Mouse (Mus musculus) liver, embryonic 12.5 days (tissue): ENCODE data around the gene Slc3a2. TPM values are rescaled to one million over a fixed set of nuclear protein-coding genes. Genes with fewer than 3 reads are reported as not detected.

Experiments used
- ATAC-seq: fragments of 200-750 bp; cut with Nextera tagmentation; 2 replicates; pipeline ENCODE4 v1.8.0; 2017; ENCODE audit warnings: moderate number of reproducible peaks, mild to moderate bottlenecking, moderate library complexity
- H3K27ac ChIP-seq: fragments of 300-500 bp; sonication (generic); 2 replicates; pipeline ENCODE4 v1.5.1; 2016; ENCODE audit warnings: mild to moderate bottlenecking
- H3K27me3 ChIP-seq: fragments of 300-500 bp; sonication (generic); replicated peaks from 2 replicates; pipeline ENCODE4 v1.6.1; 2016; ENCODE audit warnings: mild to moderate bottlenecking, moderate library complexity
- H3K36me3 ChIP-seq: fragments of 300-500 bp; sonication (generic); 2 replicates; pipeline ENCODE4 v1.6.1; 2016; ENCODE audit warnings: mild to moderate bottlenecking, moderate library complexity
- H3K4me1 ChIP-seq: fragments of 300-500 bp; sonication (generic); 2 replicates; pipeline ENCODE4 v1.6.1; 2016
- H3K4me2 ChIP-seq: fragments of 300-500 bp; sonication (generic); 2 replicates; pipeline ENCODE4 v1.6.1; 2016; ENCODE audit warnings: mild to moderate bottlenecking, moderate library complexity
- H3K4me3 ChIP-seq: fragments of 300-500 bp; sonication (generic); 2 replicates; pipeline ENCODE4 v1.5.1; 2016; ENCODE audit warnings: mild to moderate bottlenecking, moderate library complexity
- H3K9ac ChIP-seq: fragments of 300-500 bp; sonication (generic); 2 replicates; pipeline ENCODE4 v1.6.1; 2016; ENCODE audit warnings: mild to moderate bottlenecking, moderate library complexity
- H3K9me3 ChIP-seq: fragments of 300-500 bp; sonication (generic); replicated peaks from 2 replicates; pipeline ENCODE4 v1.6.1; 2016; ENCODE audit warnings: mild to moderate bottlenecking, moderate library complexity
- WGBS: fragments of 180-500 bp; shearing (Covaris S2); methylation state at CpG from one replicate; pipeline ENCODE4 v1.1.7; 2016; ENCODE audit not compliant: insufficient replicate concordance; 5-methylcytosine and 5-hydroxymethylcytosine counted together
- polyA plus RNA-seq: library from polyadenylated mRNA; unstranded; fragments of >200 nt; fragmentation: Nextera tagmentation; extraction: Ambion mirVana; gene quantifications from 2 replicates; pipeline ENCODE4 v1.2.1, GENCODE M21; 2016

The Slc3a2 gene
- polyA plus RNA-seq, 1 experiment from 2014 or later: 141 TPM

GRCm38 (mm10) chr19:8714653-8715481 is 8.3 kb downstream of the Slc3a2 start:
- ATAC-seq: peak; percentile 80
- Histone ChIP-seq H3K4me3 (peak overlapping the region; percentile 73), H3K9me3 (no peaks in the 10 kb centered on the region), H3K27ac (peak overlapping the region; percentile 96), H3K27me3 (no peaks in the 10 kb centered on the region), H3K4me2 (peak overlapping the region; percentile 81), H3K36me3 (peaks cover 29% of the 10 kb centered on the region), H3K9ac (peak overlapping the region; percentile 94), H3K4me1 (peaks cover 74% of the 10 kb centered on the region)
- WGBS: 34% methylated on average over 10 of the region's 10 CpGs

GRCm38 (mm10) chr19:8713997-8714652 is 9.0 kb downstream of the Slc3a2 start:
- no peaks in the 10 kb centered on the region for H3K27me3 ChIP-seq
- ATAC-seq: peak; percentile 30
- H3K4me2 ChIP-seq: peak overlapping the region; percentile 81
- peaks cover 36% of the 10 kb centered on the region for H3K36me3 ChIP-seq
- peak overlapping the region; percentile 96 for H3K27ac ChIP-seq
- H3K4me1 ChIP-seq: peaks cover 81% of the 10 kb centered on the region
- no peaks in the 10 kb centered on the region for H3K9me3 ChIP-seq
- WGBS: 6% methylated on average over 13 of the region's 13 CpGs
- peak overlapping the region; percentile 73 for H3K4me3 ChIP-seq
- H3K9ac ChIP-seq: peak overlapping the region; percentile 94

GRCm38 (mm10) chr19:8713306-8713996 is 9.7 kb downstream of the Slc3a2 start:
- ATAC-seq: peak; percentile 84
- peak overlapping the region; percentile 94 for H3K9ac ChIP-seq
- H3K36me3 ChIP-seq: peaks cover 43% of the 10 kb centered on the region
- peaks cover 81% of the 10 kb centered on the region for H3K4me1 ChIP-seq
- H3K4me2 ChIP-seq: peak overlapping the region; percentile 81
- 1% methylated on average over 51 of the region's 51 CpGs for WGBS
- H3K9me3 ChIP-seq: no peaks in the 10 kb centered on the region
- no peaks in the 10 kb centered on the region for H3K27me3 ChIP-seq
- H3K4me3 ChIP-seq: peak overlapping the region; percentile 73
- H3K27ac ChIP-seq: peak overlapping the region; percentile 96

- peak overlapping the region; percentile 73 for H3K4me3 ChIP-seq
- H3K9ac ChIP-seq: peak overlapping the region; percentile 94
- no peaks in the 10 kb centered on the region for H3K9me3 ChIP-seq
- peak overlapping the region; percentile 96 for H3K27ac ChIP-seq
- H3K4me1 ChIP-seq: peaks cover 81% of the 10 kb centered on the region
- 0% methylated on average over 13 of the region's 13 CpGs for WGBS
- peak overlapping the region; percentile 81 for H3K4me2 ChIP-seq
- ATAC-seq: peak; percentile 34
- no peaks in the 10 kb centered on the region for H3K27me3 ChIP-seq
- peaks cover 48% of the 10 kb centered on the region for H3K36me3 ChIP-seq
These were observed 10.3 kb downstream of the Slc3a2 start for GRCm38 (mm10) chr19:8712870-8713305.

- Histone ChIP-seq H3K9ac (peak overlapping the region; percentile 94), H3K27ac (peak overlapping the region; percentile 96), H3K36me3 (peaks cover 55% of the 10 kb centered on the region), H3K9me3 (no peaks in the 10 kb centered on the region), H3K4me1 (peaks cover 81% of the 10 kb centered on the region), H3K4me3 (peak overlapping the region; percentile 73), H3K4me2 (peak overlapping the region; percentile 81), H3K27me3 (no peaks in the 10 kb centered on the region)
- ATAC-seq: no peak
- WGBS: 29% methylated on average over 10 of the region's 10 CpGs
These were observed 11.0 kb downstream of the Slc3a2 start for GRCm38 (mm10) chr19:8711949-8712869.

GRCm38 (mm10) chr19:8711506-8711905 is 11.7 kb downstream of the Slc3a2 start:
- H3K4me1 ChIP-seq: peaks cover 83% of the 10 kb centered on the region
- H3K36me3 ChIP-seq: peaks cover 62% of the 10 kb centered on the region
- 73% methylated on average over 4 of the region's 4 CpGs for WGBS
- H3K9me3 ChIP-seq: no peaks in the 10 kb centered on the region
- H3K9ac ChIP-seq: peak overlapping the region; percentile 94
- peak overlapping the region; percentile 73 for H3K4me3 ChIP-seq
- peak overlapping the region; percentile 81 for H3K4me2 ChIP-seq
- peak overlapping the region; percentile 96 for H3K27ac ChIP-seq
- ATAC-seq: no peak
- no peaks in the 10 kb centered on the region for H3K27me3 ChIP-seq

GRCm38 (mm10) chr19:8710057-8710456 is 13.1 kb downstream of the Slc3a2 start:
- H3K36me3 ChIP-seq: peaks cover 67% of the 10 kb centered on the region
- H3K4me2 ChIP-seq: peak overlapping the region; percentile 81
- peak overlapping the region; percentile 73 for H3K4me3 ChIP-seq

GRCm38 (mm10) chr19:8708954-8709353 is 14.2 kb downstream of the Slc3a2 start:
- Histone ChIP-seq H3K4me1 (peaks cover 58% of the 10 kb centered on the region), H3K4me3 (no peak overlapping the region), H3K4me2 (peak overlapping the region; percentile 81), H3K9me3 (no peaks in the 10 kb centered on the region), H3K9ac (no peak overlapping the region), H3K27me3 (no peaks in the 10 kb centered on the region), H3K27ac (peak overlapping the region; percentile 59; the same call in 1 of the 2 replicates), H3K36me3 (peaks cover 67% of the 10 kb centered on the region)
- WGBS: 87% methylated on average over 8 of the region's 8 CpGs
- ATAC-seq: no peak

More at GRCm38 (mm10) chr19:8710057-8710456, 13.1 kb downstream of the Slc3a2 start:
- 97% methylated on average over 2 of the region's 2 CpGs for WGBS
- peaks cover 69% of the 10 kb centered on the region for H3K4me1 ChIP-seq
- no peaks in the 10 kb centered on the region for H3K9me3 ChIP-seq
- H3K9ac ChIP-seq: peak overlapping the region; percentile 94; the same call in 1 of the 2 replicates
- no peaks in the 10 kb centered on the region for H3K27me3 ChIP-seq
- H3K27ac ChIP-seq: no peak overlapping the region
- ATAC-seq: no peak

GRCm38 (mm10) chr19:8706930-8707329 is 16.2 kb downstream of the Slc3a2 start:
- peak; percentile 72 for ATAC-seq
- no peak overlapping the region; the same call in 1 of the 2 replicates for H3K9ac ChIP-seq
- H3K4me3 ChIP-seq: no peak overlapping the region
- H3K27me3 ChIP-seq: no peaks in the 10 kb centered on the region
- H3K27ac ChIP-seq: peak overlapping the region; percentile 66
- peaks cover 56% of the 10 kb centered on the region for H3K4me1 ChIP-seq
- H3K4me2 ChIP-seq: peak overlapping the region; percentile 81; the same call in 1 of the 2 replicates
- no peaks in the 10 kb centered on the region for H3K9me3 ChIP-seq
- 80% methylated on average over 7 of the region's 7 CpGs for WGBS
- H3K36me3 ChIP-seq: peaks cover 60% of the 10 kb centered on the region

GRCm38 (mm10) chr19:8706132-8706667 is 17.0 kb downstream of the Slc3a2 start:
- peaks cover 52% of the 10 kb centered on the region for H3K36me3 ChIP-seq
- 72% methylated on average over 7 of the region's 7 CpGs for WGBS

More at GRCm38 (mm10) chr19:8706132-8706667, 17.0 kb downstream of the Slc3a2 start:
- no peaks in the 10 kb centered on the region for H3K9me3 ChIP-seq
- no peak overlapping the region for H3K4me3 ChIP-seq
- no peak overlapping the region for H3K4me2 ChIP-seq
- no peaks in the 10 kb centered on the region for H3K27me3 ChIP-seq
- peak overlapping the region; percentile 66 for H3K27ac ChIP-seq
- peaks cover 48% of the 10 kb centered on the region for H3K4me1 ChIP-seq
- ATAC-seq: no peak
- H3K9ac ChIP-seq: no peak overlapping the region
